Mouse (Mus musculus) midbrain, embryonic 14.5 days (tissue): ENCODE results near the gene Sell. TPM values are rescaled to one million over a fixed set of nuclear protein-coding genes. Genes with fewer than 3 reads are reported as not detected.
"Not testable (repeated sequence)": the region's sequence is repeated elsewhere in the genome, so short reads cannot be mapped to it uniquely, and the experiment has no call there.

Source experiments
- ATAC-seq: fragments of 200-750 bp; cut with Nextera tagmentation; 2 replicates; pipeline ENCODE4 v1.8.0; 2017; ENCODE audit warnings: moderate number of reproducible peaks, moderate library complexity; ENCODE audit not compliant: low FRiP score, low TSS enrichment
- DNase-seq: peaks from one replicate; pipeline ENCODE4 v3.0.0-alpha.2; 2015
- H3K27ac ChIP-seq: fragments of 300-500 bp; sonication (generic); replicated peaks from 2 replicates; pipeline ENCODE4 v1.5.1; 2014; ENCODE audit warnings: mild to moderate bottlenecking, low read depth, low read length, moderate library complexity
- H3K27me3 ChIP-seq: fragments of 300-500 bp; sonication (generic); 2 replicates; pipeline ENCODE4 v1.6.1; 2014; ENCODE audit warnings: low read length, control low read depth, mixed read lengths; ENCODE audit not compliant: control insufficient read depth, insufficient read depth
- H3K36me3 ChIP-seq: fragments of 300-500 bp; sonication (generic); 2 replicates; pipeline ENCODE4 v1.6.1; 2014; ENCODE audit warnings: low read length, control low read depth; ENCODE audit not compliant: control insufficient read depth, insufficient read depth
- H3K4me1 ChIP-seq: fragments of 300-500 bp; sonication (generic); 2 replicates; pipeline ENCODE4 v1.6.1; 2014; ENCODE audit warnings: mild to moderate bottlenecking, antibody characterized with exemption, low read length, control low read depth; ENCODE audit not compliant: control insufficient read depth, insufficient read depth
- H3K4me2 ChIP-seq: fragments of 300-500 bp; sonication (generic); 2 replicates; pipeline ENCODE4 v1.6.1; 2014; ENCODE audit warnings: mild to moderate bottlenecking, low read length, moderate library complexity
- H3K4me3 ChIP-seq: fragments of 300-500 bp; sonication (generic); replicated peaks from 2 replicates; pipeline ENCODE4 v1.5.1; 2014; ENCODE audit warnings: low read depth, low read length
- H3K9ac ChIP-seq: fragments of 300-500 bp; sonication (generic); replicated peaks from 2 replicates; pipeline ENCODE4 v1.6.1; 2014; ENCODE audit warnings: mild to moderate bottlenecking, low read length, moderate library complexity
- H3K9me3 ChIP-seq: fragments of 300-500 bp; sonication (generic); 2 replicates; pipeline ENCODE4 v1.6.1; 2016; ENCODE audit warnings: low read length, control low read depth, mixed read lengths; ENCODE audit not compliant: control insufficient read depth
- WGBS: fragments of 180-500 bp; shearing (Covaris S2); extraction: QIAGEN DNeasy Blood & Tissue Kit; methylation state at CpG from one replicate; pipeline ENCODE4 v1.1.7; 2014; 5-methylcytosine and 5-hydroxymethylcytosine counted together
- polyA plus RNA-seq: library from polyadenylated mRNA; unstranded; fragments of >200 nt; fragmentation: Nextera tagmentation; extraction: Ambion mirVana; gene quantifications from 2 replicates; pipeline ENCODE4 v1.2.1, GENCODE M21; 2014

The Sell gene
- 0.33 TPM in 1 of 2 replicates, not detected in the other for polyA plus RNA-seq

- WGBS: 89% methylated on average over 4 of the region's 4 CpGs
- no peaks in the 10 kb centered on the region for H3K27me3 ChIP-seq
- H3K9ac ChIP-seq: no peak within 1 kb of the TSS
- H3K4me1 ChIP-seq: no peaks in the 10 kb centered on the region
- H3K4me3 ChIP-seq: no peak within 1 kb of the TSS
- H3K27ac ChIP-seq: no peak within 1 kb of the TSS
- no peaks in the 10 kb centered on the region for H3K36me3 ChIP-seq
- DNase-seq: no peak
- no peak for ATAC-seq
- no peaks in the 10 kb centered on the region for H3K9me3 ChIP-seq
- no peak within 1 kb of the TSS for H3K4me2 ChIP-seq
Observed at GRCm38 (mm10) chr1:164061925-164062324, at the start of gene Sell. Sell (plus strand) TSS chr1:164061982.

GRCm38 (mm10) chr1:164014616-164015015 lies 47.2 kb upstream of the Sell start:
- DNase-seq: no peak
- no peak overlapping the region for H3K27ac ChIP-seq
- 79% methylated on average over 1 of the region's 1 CpGs for WGBS
- ATAC-seq: no peak
- no peak overlapping the region for H3K4me3 ChIP-seq
- no peaks in the 10 kb centered on the region for H3K27me3 ChIP-seq
- H3K9ac ChIP-seq: no peak overlapping the region
- no peaks in the 10 kb centered on the region for H3K9me3 ChIP-seq
- no peaks in the 10 kb centered on the region for H3K4me1 ChIP-seq
- H3K36me3 ChIP-seq: no peaks in the 10 kb centered on the region
- no peak overlapping the region for H3K4me2 ChIP-seq

GRCm38 (mm10) chr1:164018221-164018896 lies 43.4 kb upstream of the Sell start:
- ATAC-seq: no peak
- 92% methylated on average over 16 of the region's 16 CpGs for WGBS
- no peak for DNase-seq

GRCm38 (mm10) chr1:164019789-164020188 lies 42.0 kb upstream of the Sell start:
- DNase-seq (no peak), ATAC-seq (no peak)
- WGBS: 26% methylated on average over 6 of the region's 6 CpGs
- Histone ChIP-seq H3K27ac (no peak overlapping the region), H3K27me3 (no peaks in the 10 kb centered on the region), H3K9ac (no peak overlapping the region), H3K9me3 (no peaks in the 10 kb centered on the region), H3K36me3 (no peaks in the 10 kb centered on the region), H3K4me2 (no peak overlapping the region), H3K4me1 (no peaks in the 10 kb centered on the region), H3K4me3 (no peak overlapping the region)

More at GRCm38 (mm10) chr1:164018221-164018896, 43.4 kb upstream of the Sell start:
- H3K27ac ChIP-seq: no peak overlapping the region
- H3K36me3 ChIP-seq: no peaks in the 10 kb centered on the region
- H3K4me1 ChIP-seq: no peaks in the 10 kb centered on the region
- no peak overlapping the region for H3K4me2 ChIP-seq
- H3K27me3 ChIP-seq: no peaks in the 10 kb centered on the region
- no peak overlapping the region for H3K9ac ChIP-seq
- H3K4me3 ChIP-seq: no peak overlapping the region
- no peaks in the 10 kb centered on the region for H3K9me3 ChIP-seq

- not testable (repeated sequence) for H3K27ac ChIP-seq, H3K36me3 ChIP-seq, H3K4me2 ChIP-seq, DNase-seq, ATAC-seq, H3K9ac ChIP-seq, H3K4me3 ChIP-seq, H3K4me1 ChIP-seq, H3K9me3 ChIP-seq, H3K27me3 ChIP-seq
- 64% methylated on average over 3 of the region's 3 CpGs for WGBS
Observed at GRCm38 (mm10) chr1:164020746-164021145, 41.0 kb upstream of the Sell start.

GRCm38 (mm10) chr1:164022106-164022505 lies 39.7 kb upstream of the Sell start:
- H3K4me1 ChIP-seq, DNase-seq, H3K9ac ChIP-seq, ATAC-seq, H3K4me3 ChIP-seq, H3K27me3 ChIP-seq, H3K36me3 ChIP-seq, H3K27ac ChIP-seq, H3K9me3 ChIP-seq, H3K4me2 ChIP-seq: not testable (repeated sequence)
- WGBS: 83% methylated on average over 5 of the region's 5 CpGs

GRCm38 (mm10) chr1:164025685-164026084 lies 36.1 kb upstream of the Sell start:
- 90% methylated on average over 4 of the region's 4 CpGs for WGBS
- H3K4me1 ChIP-seq: no peaks in the 10 kb centered on the region
- H3K4me2 ChIP-seq: no peak overlapping the region
- H3K9me3 ChIP-seq: no peaks in the 10 kb centered on the region
- H3K36me3 ChIP-seq: no peaks in the 10 kb centered on the region
- DNase-seq (no peak), ATAC-seq (no peak)
- H3K27ac ChIP-seq: no peak overlapping the region
- H3K9ac ChIP-seq: no peak overlapping the region
- no peaks in the 10 kb centered on the region for H3K27me3 ChIP-seq
- H3K4me3 ChIP-seq: no peak overlapping the region

GRCm38 (mm10) chr1:164027416-164027815 lies 34.4 kb upstream of the Sell start:
- no peak overlapping the region for H3K4me2 ChIP-seq
- no peaks in the 10 kb centered on the region for H3K27me3 ChIP-seq
- H3K4me3 ChIP-seq: no peak overlapping the region
- H3K9me3 ChIP-seq: no peaks in the 10 kb centered on the region
- DNase-seq (no peak), ATAC-seq (no peak)
- H3K36me3 ChIP-seq: no peaks in the 10 kb centered on the region
- WGBS: 60% methylated on average over 5 of the region's 5 CpGs
- no peak overlapping the region for H3K9ac ChIP-seq
- H3K4me1 ChIP-seq: no peaks in the 10 kb centered on the region
- H3K27ac ChIP-seq: no peak overlapping the region

GRCm38 (mm10) chr1:164040385-164041135 lies 21.2 kb upstream of the Sell start:
- ATAC-seq (peak; percentile 17; the same call in 1 of the 2 replicates), DNase-seq (peak; percentile 25)
- 68% methylated on average over 10 of the region's 10 CpGs for WGBS
- Histone ChIP-seq H3K36me3 (no peaks in the 10 kb centered on the region), H3K9me3 (no peaks in the 10 kb centered on the region), H3K27me3 (no peaks in the 10 kb centered on the region), H3K4me2 (no peak overlapping the region), H3K27ac (no peak overlapping the region), H3K4me3 (no peak overlapping the region), H3K4me1 (no peaks in the 10 kb centered on the region), H3K9ac (no peak overlapping the region)
